Mouse (Mus musculus): ENCODE results near the gene Gm10330. TPM values are rescaled to one million over a fixed set of nuclear protein-coding genes. Genes with fewer than 3 reads are reported as not detected.
"Not testable (repeated sequence)": the region's sequence is repeated elsewhere in the genome, so short reads cannot be mapped to it uniquely, and the experiment has no call there.

The Gm10330 gene
- 0.28 and 0.35 TPM in 2 replicates for polyA plus RNA-seq (2014; fragmentation: Nextera tagmentation; extraction: Ambion mirVana)

DNA sequence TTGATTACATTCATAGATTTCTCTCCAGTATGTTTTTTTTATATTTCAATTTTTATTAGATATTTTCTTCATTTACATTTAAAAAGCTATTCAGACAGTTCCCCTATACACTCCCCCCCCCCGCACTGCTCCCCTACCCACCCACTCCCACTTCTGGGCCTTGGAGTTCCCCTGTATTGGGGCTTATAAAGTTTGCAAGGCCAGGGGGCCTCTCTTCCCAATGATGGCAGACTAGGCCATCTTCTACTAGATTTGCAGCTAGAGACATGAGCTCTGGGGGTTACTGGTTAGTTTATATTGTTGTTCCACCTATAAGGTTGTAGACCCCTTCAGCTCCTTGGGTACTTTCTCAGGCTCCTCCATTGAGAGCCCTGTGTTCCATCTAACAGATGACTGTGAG lies at the start of gene Gm10330:
Gene Gm10330 (minus strand): TSS at position 101 of the 400 bp plus-strand sequence.
- WGBS: 92% methylated on average over 1 of the region's 1 CpGs
- H3K9ac ChIP-seq (ENCODE audit: low read length); H3K4me2 ChIP-seq (ENCODE audit: low read depth); H3K27ac ChIP-seq (ENCODE audit: low read depth, low read length); ATAC-seq (ENCODE audit: insufficient read depth, low FRiP score, low TSS enrichment); H3K36me3 ChIP-seq (ENCODE audit: control insufficient read depth, insufficient read depth, low read length); H3K9me3 ChIP-seq (ENCODE audit: control insufficient read depth, low read length); H3K4me1 ChIP-seq (ENCODE audit: control insufficient read depth, insufficient read depth, low read length); H3K27me3 ChIP-seq (ENCODE audit: control insufficient read depth, insufficient read depth, low read length); DNase-seq (ENCODE audit: low spot score); H3K4me3 ChIP-seq (ENCODE audit: low read depth, low read length): not testable (repeated sequence)

- ATAC-seq (ENCODE audit: insufficient read depth, low FRiP score, low TSS enrichment); H3K36me3 ChIP-seq (ENCODE audit: control insufficient read depth, insufficient read depth, low read length); H3K4me1 ChIP-seq (ENCODE audit: control insufficient read depth, insufficient read depth, low read length); H3K4me3 ChIP-seq (ENCODE audit: low read depth, low read length); H3K4me2 ChIP-seq (ENCODE audit: low read depth); H3K27ac ChIP-seq (ENCODE audit: low read depth, low read length); H3K9ac ChIP-seq (ENCODE audit: low read length); H3K27me3 ChIP-seq (ENCODE audit: control insufficient read depth, insufficient read depth, low read length); H3K9me3 ChIP-seq (ENCODE audit: control insufficient read depth, low read length): not testable (repeated sequence)
- 12% methylated on average over 35 of the region's 43 CpGs for WGBS
- DNase-seq (ENCODE audit: low spot score): peak; percentile 11
These were observed 20.7 kb upstream of the Gm10330 start for GRCm38 (mm10) chr12:23800776-23801175.

GRCm38 (mm10) chr12:23800366-23800765 lies 20.3 kb upstream of the Gm10330 start:
- WGBS: 10% methylated on average over 21 of the region's 48 CpGs
- H3K4me3 ChIP-seq (ENCODE audit: low read depth, low read length); H3K27me3 ChIP-seq (ENCODE audit: control insufficient read depth, insufficient read depth, low read length); ATAC-seq (ENCODE audit: insufficient read depth, low FRiP score, low TSS enrichment); H3K4me1 ChIP-seq (ENCODE audit: control insufficient read depth, insufficient read depth, low read length); H3K9me3 ChIP-seq (ENCODE audit: control insufficient read depth, low read length); H3K27ac ChIP-seq (ENCODE audit: low read depth, low read length); H3K9ac ChIP-seq (ENCODE audit: low read length); H3K36me3 ChIP-seq (ENCODE audit: control insufficient read depth, insufficient read depth, low read length); H3K4me2 ChIP-seq (ENCODE audit: low read depth); DNase-seq (ENCODE audit: low spot score): not testable (repeated sequence)

All from neural tube, embryonic 11.5 days (tissue).